Mouse (Mus musculus): ENCODE measurements around the gene Adarb1.

DNA sequence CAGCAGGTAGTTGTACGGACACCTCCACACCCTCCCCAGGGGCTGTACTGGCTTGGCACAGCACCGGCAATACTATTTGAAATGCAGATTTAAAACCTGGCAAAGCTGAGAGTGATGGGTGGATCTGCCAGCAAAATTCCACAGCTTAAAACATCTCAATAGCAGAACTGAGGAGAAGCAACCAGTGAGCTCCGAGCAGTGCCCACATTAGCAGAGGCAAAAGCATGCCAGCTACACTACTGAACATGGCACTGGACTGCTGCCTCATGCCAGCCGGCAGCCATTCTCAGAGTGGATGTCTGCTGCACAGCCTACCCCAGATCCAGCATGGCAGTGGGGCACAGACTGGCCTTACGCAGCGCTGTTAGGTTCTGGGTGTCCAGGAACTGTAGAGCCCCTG, 93.4 kb downstream of the Adarb1 start:
- TF ChIP-seq CTCF (IDR thresholded peaks at IDR 0.05; ENCODE audit: low read depth), result no peak
- TF ChIP-seq EP300 (optimal IDR thresholded peaks at IDR 0.05), result no peak

All from stomach, postnatal 0 days (tissue).